Mouse (Mus musculus) stomach, embryonic 16.5 days (tissue): ENCODE data around the gene Utrn. TPM values are rescaled to one million over a fixed set of nuclear protein-coding genes. Genes with fewer than 3 reads are reported as not detected.
A peak's percentile ranks its signal among the peaks of the same experiment; 100 is the strongest.

Experiments
- ATAC-seq: fragments of 200-750 bp; cut with Nextera tagmentation; 2 replicates; pipeline ENCODE4 v1.8.0; 2017; ENCODE audit warnings: moderate number of reproducible peaks, moderate TSS enrichment; ENCODE audit not compliant: insufficient read depth, low FRiP score
- H3K27ac ChIP-seq: fragments of 300-500 bp; sonication (generic); 2 replicates; pipeline ENCODE4 v1.5.1; 2014; ENCODE audit warnings: low read length
- H3K27me3 ChIP-seq: fragments of 300-500 bp; sonication (generic); 2 replicates; pipeline ENCODE4 v1.6.1; 2014; ENCODE audit warnings: low read length, control low read depth, mixed read lengths; ENCODE audit not compliant: control insufficient read depth, insufficient read depth
- H3K36me3 ChIP-seq: fragments of 300-500 bp; sonication (generic); 2 replicates; pipeline ENCODE4 v1.6.1; 2014; ENCODE audit warnings: low read length; ENCODE audit not compliant: control insufficient read depth, insufficient read depth
- H3K4me1 ChIP-seq: fragments of 300-500 bp; sonication (generic); 2 replicates; pipeline ENCODE4 v1.6.1; 2014; ENCODE audit warnings: low read length, control low read depth, mixed read lengths; ENCODE audit not compliant: control insufficient read depth, insufficient read depth
- H3K4me2 ChIP-seq: fragments of 300-500 bp; sonication (generic); 2 replicates; pipeline ENCODE4 v1.6.1; 2014; ENCODE audit warnings: low read depth, low read length, mixed read lengths
- H3K4me3 ChIP-seq: fragments of 300-500 bp; sonication (generic); replicated peaks from 2 replicates; pipeline ENCODE4 v1.5.1; 2014; ENCODE audit warnings: mild to moderate bottlenecking, low read length
- H3K9ac ChIP-seq: fragments of 300-500 bp; sonication (generic); 2 replicates; pipeline ENCODE4 v1.6.1; 2014; ENCODE audit warnings: low read length
- H3K9me3 ChIP-seq: fragments of 300-500 bp; sonication (generic); replicated peaks from 2 replicates; pipeline ENCODE4 v1.6.1; 2016; ENCODE audit warnings: low read length, control low read depth; ENCODE audit not compliant: control insufficient read depth
- WGBS: fragments of 180-500 bp; shearing (Covaris S2); extraction: QIAGEN DNeasy Blood & Tissue Kit; methylation state at CpG from one replicate; pipeline ENCODE4 v1.1.7; 2014; 5-methylcytosine and 5-hydroxymethylcytosine counted together
- polyA plus RNA-seq: library from polyadenylated mRNA; unstranded; fragments of >200 nt; fragmentation: Nextera tagmentation; extraction: Ambion mirVana; gene quantifications from 2 replicates; pipeline ENCODE4 v1.2.1, GENCODE M21; 2015

The Utrn gene
- polyA plus RNA-seq, 1 experiment from 2014 or later = 72.0 TPM

DNA sequence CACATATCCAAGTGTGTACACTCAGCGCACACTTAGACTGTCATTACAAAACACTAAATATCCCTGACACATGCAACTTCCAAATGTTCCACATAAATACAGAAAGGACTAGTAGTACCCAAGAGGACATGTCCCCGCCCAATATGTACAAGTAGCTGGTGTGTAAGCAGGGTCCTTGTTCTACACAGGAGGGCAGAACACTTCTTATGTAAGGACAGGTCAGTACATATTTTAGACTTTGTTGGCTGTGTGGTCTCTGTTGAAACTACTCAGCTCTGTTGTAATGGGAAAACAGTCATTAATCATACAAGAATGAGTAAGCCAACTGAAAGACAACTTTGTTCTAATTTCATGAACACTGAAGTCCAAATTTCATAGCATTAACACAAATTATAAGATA is 114.3 kb downstream of the Utrn start:
- Histone ChIP-seq H3K9ac (no peak overlapping the region), H3K4me3 (no peak overlapping the region)
- WGBS = 92% methylated on average over 2 of the region's 2 CpGs

DNA sequence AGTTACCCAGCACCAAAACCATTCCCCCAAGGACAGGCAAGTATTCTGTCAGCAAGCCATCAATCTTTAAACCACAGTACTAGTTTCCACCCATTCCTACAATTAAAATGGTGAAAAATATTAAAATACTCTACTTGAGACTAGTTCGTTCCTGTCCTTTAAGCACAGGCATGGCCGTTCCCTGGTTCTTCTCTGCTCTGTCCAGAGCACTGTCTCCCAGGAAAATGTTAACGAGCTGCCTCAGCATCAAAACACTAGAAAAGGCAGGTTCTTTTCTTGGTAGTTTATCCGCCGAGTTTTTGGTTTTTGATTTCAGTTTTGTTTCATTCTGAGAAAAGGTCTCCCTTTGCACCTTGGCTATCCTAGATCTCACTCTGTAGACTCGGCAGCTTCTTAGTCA is 115.0 kb downstream of the Utrn start:
- H3K4me2 ChIP-seq = no peak overlapping the region
- H3K9me3 ChIP-seq = no peaks in the 10 kb centered on the region
- no peaks in the 10 kb centered on the region for H3K27me3 ChIP-seq
- peaks cover 5% of the 10 kb centered on the region for H3K4me1 ChIP-seq
- H3K27ac ChIP-seq = no peak overlapping the region
- no peak overlapping the region for H3K4me3 ChIP-seq
- no peak for ATAC-seq
- WGBS = 88% methylated on average over 6 of the region's 6 CpGs
- H3K9ac ChIP-seq = no peak overlapping the region
- H3K36me3 ChIP-seq = no peaks in the 10 kb centered on the region

More for the DNA sequence above, 114.3 kb downstream of the Utrn start:
- Histone ChIP-seq H3K4me2 (no peak overlapping the region), H3K27me3 (no peaks in the 10 kb centered on the region), H3K36me3 (no peaks in the 10 kb centered on the region), H3K27ac (no peak overlapping the region), H3K9me3 (no peaks in the 10 kb centered on the region), H3K4me1 (peaks cover 5% of the 10 kb centered on the region)
- ATAC-seq = no peak

DNA sequence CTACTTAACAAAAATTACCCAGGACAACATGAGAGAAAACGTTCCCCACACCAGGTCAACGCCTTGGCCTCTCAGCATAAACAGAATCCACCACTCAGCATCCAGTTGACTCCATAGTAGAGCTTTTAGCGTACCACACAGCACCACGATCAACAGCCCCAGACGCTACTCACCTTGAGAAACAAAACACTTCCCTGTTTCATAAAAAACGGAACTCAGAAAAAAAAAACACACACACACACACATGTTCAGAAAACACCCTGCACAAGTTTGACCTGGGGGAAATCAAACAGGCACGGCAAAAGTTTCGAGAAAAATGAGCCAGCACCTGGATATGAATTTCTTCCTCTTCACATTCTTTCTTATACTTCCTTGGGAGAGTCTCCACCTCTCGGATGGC is 125.4 kb downstream of the Utrn start:
- no peak for ATAC-seq
- WGBS = 84% methylated on average over 9 of the region's 9 CpGs
- H3K4me1 ChIP-seq = no peaks in the 10 kb centered on the region
- no peak overlapping the region for H3K27ac ChIP-seq
- no peak overlapping the region for H3K9ac ChIP-seq
- H3K27me3 ChIP-seq = no peaks in the 10 kb centered on the region
- H3K4me3 ChIP-seq = no peak overlapping the region
- 0 out of 2 replicates have a peak, but pooled peaks cover 5% of the 10 kb centered on the region for H3K36me3 ChIP-seq
- H3K4me2 ChIP-seq = no peak overlapping the region
- no peaks in the 10 kb centered on the region for H3K9me3 ChIP-seq

DNA sequence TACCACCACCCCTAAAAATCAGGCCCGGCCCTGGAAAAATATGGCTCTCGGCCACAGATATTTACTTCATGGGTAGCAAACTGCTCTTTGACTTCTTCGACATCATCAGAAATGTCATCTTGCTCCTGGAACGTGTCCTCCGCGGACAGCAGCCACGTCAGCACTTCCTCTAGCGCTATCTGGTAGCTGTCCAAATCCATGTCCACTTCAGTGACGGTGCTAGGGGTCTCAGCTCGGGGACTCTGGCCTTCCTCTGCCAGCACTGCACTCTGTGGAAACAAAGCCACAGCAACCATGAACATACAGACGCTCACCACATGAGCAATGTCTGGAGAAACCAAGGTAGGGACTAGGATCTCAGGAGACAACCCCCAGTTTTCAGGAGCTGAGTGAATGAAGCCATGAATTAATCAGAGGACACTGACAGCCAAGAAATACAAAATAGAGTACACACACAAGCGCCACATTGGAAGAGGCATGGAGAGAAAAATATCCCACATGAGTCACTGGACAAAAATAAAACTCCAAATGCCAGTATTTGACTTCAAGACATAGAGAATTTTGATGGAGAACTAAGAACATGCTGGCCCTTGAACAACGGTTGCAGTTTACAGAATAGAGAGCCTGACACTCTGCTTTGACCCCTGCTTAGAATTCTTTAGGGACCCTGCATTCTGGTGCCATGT is 129.7 kb downstream of the Utrn start:
- no peak for ATAC-seq
- Histone ChIP-seq H3K9me3 (no peaks in the 10 kb centered on the region; the same call in 1 of the 2 replicates), H3K4me1 (0 out of 2 replicates have a peak, but pooled peaks cover 3% of the 10 kb centered on the region), H3K4me3 (no peak overlapping the region), H3K27me3 (no peaks in the 10 kb centered on the region), H3K27ac (no peak overlapping the region), H3K36me3 (peaks cover 14% of the 10 kb centered on the region), H3K4me2 (no peak overlapping the region), H3K9ac (no peak overlapping the region)
- WGBS = 86% methylated on average over 13 of the region's 13 CpGs

DNA sequence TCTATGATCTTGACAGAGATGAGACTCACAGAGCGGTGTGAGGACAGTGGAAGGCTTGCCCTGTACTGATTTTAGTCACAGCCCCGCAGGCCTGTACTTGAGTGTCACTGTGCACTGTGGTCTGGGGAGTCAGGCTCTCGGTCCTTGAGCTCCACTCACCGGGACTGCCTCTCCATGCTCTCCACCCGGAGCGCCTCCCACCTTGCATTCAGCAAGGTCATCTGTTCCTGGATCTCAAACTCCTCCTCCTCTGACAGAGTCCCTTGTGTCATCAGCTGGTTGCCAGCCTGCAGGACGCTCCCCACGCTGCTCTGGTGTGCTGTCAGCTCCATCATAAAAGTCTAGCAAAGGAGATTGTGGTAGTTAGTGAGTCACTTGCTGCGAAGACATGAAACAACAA is 131.2 kb downstream of the Utrn start:
- Histone ChIP-seq H3K4me2 (no peak overlapping the region), H3K4me1 (0 out of 2 replicates have a peak, but pooled peaks cover 3% of the 10 kb centered on the region), H3K36me3 (peaks cover 12% of the 10 kb centered on the region), H3K4me3 (no peak overlapping the region), H3K9me3 (no peaks in the 10 kb centered on the region; the same call in 1 of the 2 replicates), H3K9ac (no peak overlapping the region), H3K27ac (no peak overlapping the region), H3K27me3 (no peaks in the 10 kb centered on the region)
- WGBS = 78% methylated on average over 9 of the region's 9 CpGs
- no peak for ATAC-seq

DNA sequence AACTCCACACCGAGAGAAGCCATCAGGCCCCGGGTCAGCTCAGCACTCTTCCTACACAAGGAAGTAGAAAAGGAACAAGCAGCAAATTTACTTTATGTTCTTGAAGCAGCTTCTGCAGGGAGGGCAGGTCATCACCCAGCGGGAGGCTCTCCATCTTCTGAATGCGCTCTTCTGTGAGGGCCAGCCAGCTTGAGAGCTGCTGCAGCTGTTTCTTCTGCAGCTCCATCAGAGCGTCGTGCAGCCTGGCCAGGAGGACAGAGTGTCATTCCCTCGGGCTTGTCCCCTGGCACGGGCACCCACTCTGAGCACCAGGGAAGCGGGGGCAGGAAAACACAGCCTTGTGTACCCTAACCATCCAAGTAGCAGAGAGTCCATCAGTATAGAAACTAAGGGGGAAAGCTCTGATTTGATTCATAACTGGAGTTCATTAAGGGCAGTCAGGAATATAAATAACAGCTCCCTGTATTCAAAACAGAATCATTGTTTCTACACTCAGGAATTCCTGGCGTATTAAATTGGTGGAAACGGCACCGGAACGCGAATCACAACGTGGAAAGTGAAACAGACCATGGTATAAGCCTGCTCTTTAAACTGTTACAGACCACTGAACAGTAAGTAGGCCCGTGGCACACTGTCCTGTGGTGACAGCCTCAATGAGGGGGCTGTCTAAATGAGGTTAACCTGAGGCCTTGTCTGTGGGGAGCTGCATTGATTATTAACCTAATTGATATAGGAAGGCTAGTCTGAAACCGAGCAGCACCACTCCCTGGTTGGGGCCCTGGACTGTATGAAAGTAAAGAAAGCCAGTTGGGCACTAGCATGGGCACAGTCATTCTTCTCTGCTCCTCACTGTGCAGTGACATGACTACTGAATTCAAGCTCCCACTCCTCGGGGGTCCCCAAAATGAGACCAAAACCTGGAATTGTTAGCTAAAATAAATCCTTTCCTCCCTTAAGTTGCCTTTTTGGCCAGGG is 132.0 kb downstream of the Utrn start:
- Histone ChIP-seq H3K4me1 (0 out of 2 replicates have a peak, but pooled peaks cover 3% of the 10 kb centered on the region), H3K27ac (peak overlapping the region; percentile 57), H3K4me2 (0 out of 2 replicates have a peak overlapping the region, but pooled peaks have one; percentile 21), H3K4me3 (no peak overlapping the region), H3K27me3 (no peaks in the 10 kb centered on the region), H3K9me3 (no peaks in the 10 kb centered on the region; the same call in 1 of the 2 replicates), H3K36me3 (peaks cover 10% of the 10 kb centered on the region), H3K9ac (peak overlapping the region; percentile 35; the same call in 1 of the 2 replicates)
- no peak for ATAC-seq
- 49% methylated on average over 18 of the region's 18 CpGs for WGBS

DNA sequence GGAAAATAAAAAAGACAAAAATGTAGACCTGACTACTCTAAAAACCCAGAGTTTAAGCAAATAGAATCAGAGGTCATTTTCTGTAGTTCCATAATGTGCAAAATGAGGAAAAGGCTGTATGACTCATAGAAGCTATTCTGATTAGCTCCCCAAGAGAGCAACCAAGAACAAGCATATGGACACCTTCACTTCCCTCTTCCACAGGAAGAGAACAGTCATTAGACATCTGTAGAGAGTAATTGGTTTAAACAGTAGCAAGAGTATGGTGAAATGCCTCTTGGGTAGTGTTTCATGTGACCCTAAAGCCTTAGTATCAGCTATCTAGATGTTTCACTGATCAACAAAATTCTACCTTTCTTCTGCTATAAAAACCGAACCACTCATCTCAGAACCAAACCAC is 133.5 kb downstream of the Utrn start:
- no peak for ATAC-seq
- no peak overlapping the region for H3K9ac ChIP-seq
- 0 out of 2 replicates have a peak, but pooled peaks cover 3% of the 10 kb centered on the region for H3K4me1 ChIP-seq
- H3K9me3 ChIP-seq = no peaks in the 10 kb centered on the region; the same call in 1 of the 2 replicates
- no peak overlapping the region for H3K27ac ChIP-seq
- no peaks in the 10 kb centered on the region for H3K27me3 ChIP-seq
- WGBS = 97% methylated on average over 1 of the region's 1 CpGs
- H3K36me3 ChIP-seq = peaks cover 10% of the 10 kb centered on the region
- H3K4me3 ChIP-seq = no peak overlapping the region
- H3K4me2 ChIP-seq = no peak overlapping the region

DNA sequence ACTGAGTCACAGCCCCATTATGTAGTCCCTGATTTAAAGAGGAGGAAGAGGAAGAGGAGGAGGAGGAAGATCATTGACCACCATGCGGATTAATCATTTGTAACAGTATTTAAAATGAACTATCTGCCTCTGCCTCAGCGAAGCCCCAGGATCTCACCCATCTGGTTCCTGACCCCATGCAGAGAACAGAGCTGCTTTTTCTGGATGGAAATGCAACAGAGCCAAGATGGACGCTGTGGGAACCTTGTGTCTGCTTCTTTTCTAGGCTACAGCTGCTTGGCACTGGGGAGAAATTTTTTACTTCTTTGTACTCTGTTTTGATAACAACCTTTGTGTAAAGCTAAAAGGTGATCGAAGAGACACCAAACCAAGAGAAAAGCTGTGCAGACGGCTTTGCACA is 137.7 kb downstream of the Utrn start:
- H3K36me3 ChIP-seq = peaks cover 16% of the 10 kb centered on the region
- H3K9me3 ChIP-seq = no peaks in the 10 kb centered on the region; the same call in 1 of the 2 replicates
- peaks cover 3% of the 10 kb centered on the region; the same call in 1 of the 2 replicates for H3K4me1 ChIP-seq
- no peak for ATAC-seq
- no peak overlapping the region for H3K4me3 ChIP-seq
- H3K27ac ChIP-seq = no peak overlapping the region
- WGBS = 69% methylated on average over 5 of the region's 5 CpGs
- H3K9ac ChIP-seq = no peak overlapping the region
- H3K27me3 ChIP-seq = no peaks in the 10 kb centered on the region
- no peak overlapping the region for H3K4me2 ChIP-seq

DNA sequence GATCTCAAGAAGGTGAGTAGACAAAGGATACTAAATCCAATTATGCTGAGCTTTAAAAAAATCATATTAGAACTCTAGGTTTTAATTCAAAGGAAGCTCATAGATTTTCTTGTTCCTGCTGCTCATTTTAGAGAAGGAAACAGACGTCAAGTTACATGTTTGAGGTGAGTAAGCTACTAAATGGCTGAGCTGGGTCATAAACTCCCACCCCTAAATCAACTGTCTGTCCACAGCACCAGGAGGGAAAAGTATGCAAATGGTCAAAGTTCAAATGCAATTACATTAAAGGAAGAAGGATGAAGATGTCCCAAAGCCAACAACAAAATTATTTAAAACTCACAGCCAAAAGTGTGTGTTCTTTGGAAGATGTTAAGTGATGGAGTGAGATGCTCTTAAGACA is 139.5 kb downstream of the Utrn start:
- Histone ChIP-seq H3K27me3 (no peaks in the 10 kb centered on the region), H3K27ac (no peak overlapping the region), H3K9me3 (no peaks in the 10 kb centered on the region), H3K36me3 (peaks cover 8% of the 10 kb centered on the region), H3K9ac (no peak overlapping the region), H3K4me2 (no peak overlapping the region), H3K4me3 (no peak overlapping the region), H3K4me1 (peaks cover 8% of the 10 kb centered on the region; the same call in 1 of the 2 replicates)
- ATAC-seq = no peak
- 52% methylated on average over 1 of the region's 1 CpGs for whole genome bisulfite sequencing
